Mouse (Mus musculus) heart, embryonic 10.5 days (tissue): Measurements from ENCODE around the gene Supt3. TPM values are rescaled to one million over a fixed set of nuclear protein-coding genes. Genes with fewer than 3 reads are reported as not detected.
A peak's percentile ranks its signal among the peaks of the same experiment; 100 is the strongest.

Experiments
- DNase-seq: peaks from one replicate; pipeline ENCODE4 v3.0.0-alpha.2; 2017; ENCODE audit warnings: low spot score
- H3K27ac ChIP-seq: fragments of 300-500 bp; sonication (generic); 2 replicates; pipeline ENCODE4 v1.5.1; 2016; ENCODE audit warnings: mild to moderate bottlenecking
- H3K27me3 ChIP-seq: fragments of 300-500 bp; sonication (generic); 2 replicates; pipeline ENCODE4 v1.6.1; 2016; ENCODE audit warnings: mild to moderate bottlenecking; ENCODE audit not compliant: poor library complexity, insufficient read depth, severe bottlenecking
- H3K36me3 ChIP-seq: fragments of 300-500 bp; sonication (generic); 2 replicates; pipeline ENCODE4 v1.6.1; 2016; ENCODE audit warnings: mild to moderate bottlenecking, moderate library complexity
- H3K4me1 ChIP-seq: fragments of 300-500 bp; sonication (generic); 2 replicates; pipeline ENCODE4 v1.6.1; 2016; ENCODE audit warnings: mild to moderate bottlenecking
- H3K4me3 ChIP-seq: fragments of 300-500 bp; sonication (generic); 2 replicates; pipeline ENCODE4 v1.5.1; 2016; ENCODE audit warnings: mild to moderate bottlenecking, moderate library complexity
- H3K9me3 ChIP-seq: fragments of 300-500 bp; sonication (generic); 2 replicates; pipeline ENCODE4 v1.6.1; 2016; ENCODE audit warnings: mild to moderate bottlenecking, moderate library complexity
- whole genome bisulfite sequencing: fragments of 180-500 bp; shearing (Covaris S2); methylation state at CpG from one replicate; pipeline ENCODE4 v1.1.7; 2016; 5-methylcytosine and 5-hydroxymethylcytosine counted together
- polyA plus RNA-seq: library from polyadenylated mRNA; unstranded; fragments of >200 nt; fragmentation: Nextera tagmentation; extraction: Ambion mirVana; gene quantifications from 2 replicates; pipeline ENCODE4 v1.2.1, GENCODE M21; 2016

Gene Supt3
- 19.8 and 23.1 TPM in 2 replicates for polyA plus RNA-seq

DNA sequence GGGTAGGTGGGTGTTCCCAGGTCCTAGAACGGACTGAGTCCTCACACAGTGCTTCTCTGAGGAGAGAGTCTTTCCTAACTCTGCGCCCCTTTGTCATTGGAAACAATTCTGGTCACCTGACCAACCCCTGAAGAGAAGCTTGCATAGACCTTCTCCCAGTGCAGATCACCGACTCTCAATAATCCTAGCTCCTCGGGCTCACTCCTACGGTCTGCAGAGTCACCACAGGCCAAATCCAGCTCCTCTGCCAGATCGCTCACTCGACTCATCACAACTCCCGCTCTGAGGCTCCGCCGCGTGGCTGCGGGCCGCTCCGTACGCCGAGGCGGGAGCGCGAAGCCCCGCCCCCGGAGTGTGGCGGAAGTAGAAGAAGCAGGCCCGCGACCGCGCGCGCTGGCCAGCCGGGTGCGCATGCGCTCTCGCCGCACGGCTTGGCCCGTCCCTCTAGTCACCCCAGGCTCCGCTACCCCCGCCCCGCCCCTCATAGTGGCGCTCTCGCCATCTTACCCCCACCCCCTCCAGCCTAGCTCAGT lies at the start of gene Supt3:
Gene Supt3, plus strand, starts transcription at position 415 of the 533 bp plus-strand sequence.
- H3K27ac ChIP-seq = peak within 1 kb of the TSS; percentile 95
- no peaks in the 10 kb centered on the region for H3K9me3 ChIP-seq
- no peaks in the 10 kb centered on the region for H3K27me3 ChIP-seq
- H3K4me3 ChIP-seq = peak within 1 kb of the TSS; percentile 83
- under 1% methylated on average over 40 of the region's 40 CpGs for WGBS
- DNase-seq = peak; percentile 96
- peaks cover 4% of the 10 kb centered on the region; the same call in 1 of the 2 replicates for H3K4me1 ChIP-seq
- no peaks in the 10 kb centered on the region for H3K36me3 ChIP-seq

DNA sequence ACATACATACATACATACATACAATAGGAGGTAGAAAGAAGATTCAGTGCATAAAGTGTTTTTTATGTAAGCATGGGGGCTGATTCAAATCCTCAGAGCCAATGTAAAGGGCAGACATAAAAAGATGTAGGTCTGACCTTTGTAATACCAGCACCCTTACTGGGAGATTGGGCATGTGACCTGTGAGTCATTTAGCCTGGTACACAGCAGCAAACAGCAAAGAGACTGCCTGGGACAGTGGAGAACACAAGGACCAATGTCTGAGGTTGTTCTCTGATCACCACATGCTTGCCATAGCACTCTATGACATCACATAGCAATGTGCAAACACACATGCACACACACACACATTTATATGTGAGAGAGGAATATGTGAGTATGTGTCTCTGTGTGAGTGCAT lies 49.3 kb upstream of the Supt3 start:
- Histone ChIP-seq H3K27ac (no peak overlapping the region), H3K4me3 (no peak overlapping the region), H3K9me3 (no peaks in the 10 kb centered on the region), H3K27me3 (peaks cover 28% of the 10 kb centered on the region), H3K36me3 (no peaks in the 10 kb centered on the region), H3K4me1 (no peaks in the 10 kb centered on the region)
- no peak for DNase-seq

DNA sequence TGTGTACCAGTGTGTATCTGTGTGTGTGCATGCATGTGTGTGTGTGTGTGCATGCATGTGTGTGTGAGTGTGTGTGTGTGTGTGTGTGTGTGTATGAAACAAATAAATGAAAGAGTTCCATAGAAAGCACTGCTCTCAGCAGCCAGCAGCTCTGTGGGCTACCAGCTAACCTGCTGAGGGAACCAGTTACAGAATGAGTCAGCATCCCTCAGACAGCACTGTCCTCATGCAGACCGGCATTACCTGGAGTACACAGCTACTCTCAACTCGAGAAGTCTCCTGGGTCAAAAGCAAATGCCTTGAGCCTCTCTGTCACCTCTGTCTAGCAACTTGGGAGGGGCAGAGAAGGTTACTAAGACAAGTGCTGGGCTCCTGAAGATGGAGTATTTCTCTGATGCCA lies 48.5 kb upstream of the Supt3 start:
- no peak for DNase-seq
- H3K4me3 ChIP-seq = no peak overlapping the region
- 38% methylated on average over 2 of the region's 2 CpGs for WGBS
- H3K36me3 ChIP-seq = no peaks in the 10 kb centered on the region
- H3K27me3 ChIP-seq = peaks cover 36% of the 10 kb centered on the region
- H3K27ac ChIP-seq = no peak overlapping the region
- no peaks in the 10 kb centered on the region for H3K9me3 ChIP-seq
- H3K4me1 ChIP-seq = no peaks in the 10 kb centered on the region; the same call in 1 of the 2 replicates

DNA sequence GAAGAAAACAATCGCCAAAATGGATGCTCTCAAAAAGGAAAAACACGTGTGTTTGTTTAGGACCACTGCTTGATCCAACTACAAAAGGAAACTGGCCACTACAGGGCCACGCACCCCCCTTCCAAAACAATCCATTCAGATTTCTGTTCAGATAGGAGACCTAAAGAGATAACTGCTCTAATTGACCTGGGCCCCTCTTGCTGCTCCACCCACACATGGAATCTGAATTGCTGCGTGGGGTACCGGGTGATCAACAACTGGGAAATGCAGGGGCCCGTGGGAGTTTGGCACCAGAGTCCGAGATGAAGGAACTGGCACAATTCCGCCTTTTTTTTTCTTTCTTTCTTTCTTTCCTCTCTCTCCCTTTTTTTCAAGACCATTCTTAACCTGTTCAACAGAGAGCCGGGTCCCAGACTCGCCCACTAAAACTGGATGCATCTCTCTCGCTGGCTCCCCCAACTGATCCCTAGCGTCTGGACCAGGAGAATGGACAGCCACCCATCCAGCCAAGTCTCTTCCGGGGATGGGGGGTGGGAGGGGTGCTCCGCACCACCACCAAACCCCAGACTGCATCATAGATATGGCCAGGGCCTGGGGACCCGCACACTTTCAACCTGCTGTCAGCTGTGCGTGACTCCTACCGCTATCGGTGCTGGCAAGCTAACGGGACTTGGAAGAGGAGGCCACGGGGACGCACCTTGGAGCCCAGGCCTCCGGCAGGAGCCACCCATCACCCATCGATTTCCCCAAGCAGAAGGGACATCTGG lies 43.2 kb upstream of the Supt3 start:
- no peak for DNase-seq
- no peak overlapping the region for H3K27ac ChIP-seq
- peaks cover 75% of the 10 kb centered on the region for H3K27me3 ChIP-seq
- peaks cover 33% of the 10 kb centered on the region for H3K4me1 ChIP-seq
- peak overlapping the region; percentile 69 for H3K4me3 ChIP-seq
- WGBS = 3% methylated on average over 23 of the region's 23 CpGs
- H3K36me3 ChIP-seq = no peaks in the 10 kb centered on the region
- no peaks in the 10 kb centered on the region for H3K9me3 ChIP-seq

DNA sequence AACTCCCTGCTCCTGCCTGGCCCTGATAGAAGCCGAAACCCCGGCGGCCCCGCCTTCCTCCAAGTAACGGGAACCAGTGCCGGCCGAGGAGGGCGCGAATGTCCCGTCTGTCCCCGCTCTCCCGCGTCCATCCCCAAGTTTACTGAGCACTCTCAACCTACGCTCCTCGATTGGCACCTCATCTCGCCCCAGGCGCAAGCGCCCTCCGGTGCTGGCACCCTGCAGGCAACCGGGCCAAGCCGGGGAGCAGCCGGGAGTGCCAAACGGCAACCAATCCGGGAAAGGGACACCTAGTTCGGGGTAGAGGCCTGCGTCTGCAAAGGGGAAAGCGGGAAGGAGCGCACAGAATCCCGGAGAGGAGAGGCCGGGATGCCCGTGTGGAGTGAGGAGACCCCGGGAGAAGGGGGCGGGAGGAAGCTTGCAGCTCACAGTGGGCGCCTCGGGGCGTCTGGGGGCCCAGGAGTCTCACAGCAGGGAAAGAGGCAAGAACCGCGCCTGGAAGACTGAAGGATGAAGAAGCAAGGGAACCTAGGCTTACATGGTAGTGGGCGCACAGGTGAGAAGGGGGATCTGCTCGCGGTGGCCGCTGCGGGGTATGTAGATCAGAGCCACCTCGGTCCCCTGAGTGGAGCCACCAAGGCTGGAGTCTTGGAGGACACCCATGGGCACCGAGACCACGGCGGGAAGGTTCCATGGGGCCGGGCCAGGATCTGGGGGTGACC lies 42.3 kb upstream of the Supt3 start:
- H3K36me3 ChIP-seq = no peaks in the 10 kb centered on the region
- under 1% methylated on average over 48 of the region's 48 CpGs for WGBS
- H3K4me3 ChIP-seq = peak overlapping the region; percentile 69
- H3K9me3 ChIP-seq = no peaks in the 10 kb centered on the region
- peak; percentile 79 for DNase-seq
- H3K4me1 ChIP-seq = peaks cover 33% of the 10 kb centered on the region
- peaks cover 82% of the 10 kb centered on the region for H3K27me3 ChIP-seq
- H3K27ac ChIP-seq = peak overlapping the region; percentile 74; the same call in 1 of the 2 replicates

DNA sequence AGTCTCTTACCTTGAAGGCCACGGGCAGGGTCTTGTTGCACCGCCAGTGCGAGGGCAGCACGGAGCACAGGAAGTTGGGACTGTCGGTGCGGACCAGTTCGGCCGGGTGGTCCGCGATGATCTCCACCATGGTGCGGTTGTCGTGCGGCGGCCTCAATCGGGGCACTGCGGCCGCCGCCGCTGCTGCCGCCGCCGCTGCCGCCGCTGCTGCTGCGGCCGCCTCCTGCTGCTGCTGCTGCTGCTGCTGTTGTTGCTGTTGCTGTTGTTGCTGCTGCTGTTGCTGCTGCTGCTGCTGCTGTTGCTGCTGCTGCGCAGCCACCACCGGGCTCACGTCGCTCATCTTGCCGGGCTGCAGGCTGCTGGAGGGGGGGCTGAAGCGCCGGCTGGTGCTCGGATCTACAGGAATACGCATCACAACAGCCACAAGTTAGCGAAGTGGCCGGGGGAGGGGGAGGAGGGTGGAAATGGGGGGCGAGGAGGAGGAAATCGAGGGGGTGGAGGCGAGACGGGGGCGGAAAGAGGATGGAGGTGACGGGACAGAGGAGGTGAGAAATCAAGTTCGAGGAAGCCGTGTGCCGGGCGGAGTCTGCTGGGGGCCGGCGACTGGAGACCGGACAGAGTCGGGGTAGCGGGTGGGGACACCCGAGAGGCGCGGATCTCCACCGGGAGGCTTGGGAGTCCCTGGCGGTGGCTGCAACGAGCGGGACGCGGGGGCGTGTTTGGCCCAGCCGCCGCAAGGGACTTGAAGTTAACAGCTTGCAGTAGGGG lies 41.5 kb upstream of the Supt3 start:
- WGBS = under 1% methylated on average over 63 of the region's 64 CpGs
- peak overlapping the region; percentile 74 for H3K27ac ChIP-seq
- H3K36me3 ChIP-seq = no peaks in the 10 kb centered on the region
- H3K9me3 ChIP-seq = no peaks in the 10 kb centered on the region
- DNase-seq = no peak
- peaks cover 33% of the 10 kb centered on the region for H3K4me1 ChIP-seq
- H3K4me3 ChIP-seq = peak overlapping the region; percentile 69
- peaks cover 87% of the 10 kb centered on the region for H3K27me3 ChIP-seq

DNA sequence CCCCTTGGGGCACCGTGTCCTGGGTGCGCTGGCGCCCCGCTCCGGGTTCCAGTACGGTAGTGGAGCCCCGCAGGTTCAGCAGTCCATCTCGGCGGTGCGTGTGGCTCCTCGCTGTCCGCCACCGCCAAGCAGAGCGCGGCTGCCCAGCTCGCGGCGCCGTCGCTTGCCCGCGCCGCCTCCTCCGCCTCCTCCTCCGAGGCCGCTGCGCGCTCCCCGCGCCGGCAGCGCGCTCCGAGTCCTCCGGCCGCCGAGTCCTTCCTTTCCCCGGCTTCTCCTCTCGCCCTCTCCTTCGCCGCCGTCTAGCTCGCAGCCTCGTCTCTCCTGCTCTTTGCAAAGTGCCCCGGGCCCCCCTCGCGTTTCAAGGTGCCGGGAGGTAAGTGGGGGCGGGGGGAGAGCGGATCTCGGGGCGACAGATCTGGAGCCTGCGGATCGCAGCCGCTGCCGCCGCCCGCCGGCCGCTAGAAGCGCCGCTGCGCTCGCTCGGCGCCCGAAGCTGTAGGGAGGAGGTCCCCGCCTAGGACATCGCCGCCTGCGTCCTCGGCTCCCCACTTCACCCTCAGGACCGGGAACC lies 40.9 kb upstream of the Supt3 start:
- H3K27me3 ChIP-seq = peaks cover 93% of the 10 kb centered on the region
- H3K4me3 ChIP-seq = peak overlapping the region; percentile 69
- peak; percentile 81 for DNase-seq
- peak overlapping the region; percentile 74 for H3K27ac ChIP-seq
- peaks cover 33% of the 10 kb centered on the region for H3K4me1 ChIP-seq
- H3K36me3 ChIP-seq = no peaks in the 10 kb centered on the region
- WGBS = under 1% methylated on average over 72 of the region's 73 CpGs
- no peaks in the 10 kb centered on the region for H3K9me3 ChIP-seq

DNA sequence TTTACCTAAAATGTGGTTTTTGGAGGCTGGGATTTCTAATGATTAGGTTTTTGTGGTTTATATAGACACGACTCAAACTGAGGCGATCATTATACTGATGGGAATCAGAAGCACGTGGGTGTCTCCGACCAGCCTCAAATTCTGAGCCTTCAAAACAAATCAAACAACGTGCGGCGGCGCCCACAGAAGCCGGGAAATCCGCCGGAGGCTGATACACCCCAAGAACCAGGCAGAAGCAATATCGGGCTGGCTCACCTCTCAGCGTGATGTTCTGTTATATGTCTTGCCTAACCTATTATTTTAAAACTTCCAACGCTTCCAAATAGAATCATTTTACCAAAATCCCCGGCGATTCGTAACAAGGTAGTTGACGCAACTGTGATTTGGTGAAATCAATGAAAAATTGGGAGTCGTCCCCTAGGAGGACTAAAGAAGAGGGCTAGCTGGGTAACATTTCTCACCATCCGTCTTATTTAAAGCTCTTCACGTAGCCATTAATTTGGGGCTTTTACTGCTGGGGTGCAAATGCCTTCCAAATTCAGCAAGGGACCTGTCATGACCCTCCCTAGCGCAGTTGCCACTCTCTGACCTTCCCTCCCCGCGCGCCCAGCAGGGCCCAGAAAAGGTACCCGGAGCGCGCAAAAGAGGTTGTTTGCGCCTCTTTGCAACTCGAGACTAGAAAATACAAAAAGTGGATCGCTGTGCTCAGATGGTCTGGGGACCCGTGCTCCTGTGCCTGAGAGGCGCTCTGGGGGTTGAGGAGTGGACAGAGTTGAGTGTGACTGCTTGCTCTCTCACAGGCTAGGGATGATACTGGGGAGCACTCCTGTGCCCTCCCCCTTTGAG lies 39.5 kb upstream of the Supt3 start:
- peaks cover 33% of the 10 kb centered on the region for H3K4me1 ChIP-seq
- DNase-seq = no peak
- no peaks in the 10 kb centered on the region for H3K9me3 ChIP-seq
- no peak overlapping the region for H3K27ac ChIP-seq
- H3K4me3 ChIP-seq = peak overlapping the region; percentile 49
- H3K27me3 ChIP-seq = peaks cover 83% of the 10 kb centered on the region
- H3K36me3 ChIP-seq = no peaks in the 10 kb centered on the region
- WGBS = under 1% methylated on average over 33 of the region's 33 CpGs

DNA sequence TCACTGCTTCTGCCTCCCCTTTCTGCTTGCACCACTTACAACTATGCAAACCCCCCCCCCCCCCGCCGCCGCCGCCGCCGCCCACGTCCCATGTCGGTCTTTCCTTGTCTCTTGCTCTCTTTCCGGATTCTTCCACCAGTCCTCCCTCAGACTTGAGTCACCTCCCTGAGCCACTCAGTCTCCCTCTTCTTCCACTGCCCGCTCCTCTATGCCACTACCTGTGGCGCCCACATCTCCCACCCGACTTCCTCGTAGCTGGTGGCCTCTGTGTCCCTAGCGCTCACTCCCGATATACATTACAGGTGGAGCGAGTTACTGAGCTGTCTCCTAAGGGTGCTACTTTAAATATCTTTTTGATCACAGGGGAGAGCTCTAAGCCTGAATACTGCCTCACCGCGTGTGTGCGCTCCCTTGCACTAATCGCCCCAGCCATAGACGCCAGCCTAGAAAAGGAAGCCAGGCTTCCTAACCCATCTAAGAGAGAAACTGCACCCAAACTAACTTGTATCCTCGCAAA lies 38.8 kb upstream of the Supt3 start:
- DNase-seq = no peak
- H3K9me3 ChIP-seq = no peaks in the 10 kb centered on the region
- peaks cover 33% of the 10 kb centered on the region for H3K4me1 ChIP-seq
- no peak overlapping the region for H3K27ac ChIP-seq
- WGBS = under 1% methylated on average over 16 of the region's 22 CpGs
- H3K36me3 ChIP-seq = no peaks in the 10 kb centered on the region
- peaks cover 76% of the 10 kb centered on the region for H3K27me3 ChIP-seq
- H3K4me3 ChIP-seq = peak overlapping the region; percentile 49

DNA sequence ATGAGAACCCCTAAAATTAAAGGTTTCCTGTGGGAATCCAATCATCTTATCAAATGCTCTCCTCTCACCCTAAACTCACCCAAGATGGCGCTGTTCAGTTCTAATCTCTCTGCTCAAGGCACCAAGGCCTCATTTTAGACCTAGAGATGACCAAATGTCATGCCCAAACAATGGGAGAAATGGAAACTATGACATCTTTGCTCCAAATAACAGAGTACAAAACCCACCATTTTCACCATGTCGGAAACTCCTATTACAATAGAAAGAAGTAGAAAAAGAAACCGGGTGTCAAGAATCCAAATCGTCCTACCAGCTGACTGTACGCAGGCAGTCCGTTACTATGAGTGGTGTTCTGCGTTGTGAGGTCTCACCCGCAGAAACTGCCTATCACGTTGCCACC lies 34.7 kb upstream of the Supt3 start:
- no peak for DNase-seq
- Histone ChIP-seq H3K4me1 (peaks cover 10% of the 10 kb centered on the region), H3K27me3 (peaks cover 36% of the 10 kb centered on the region), H3K36me3 (no peaks in the 10 kb centered on the region), H3K4me3 (no peak overlapping the region), H3K27ac (no peak overlapping the region), H3K9me3 (no peaks in the 10 kb centered on the region)
- 79% methylated on average over 9 of the region's 9 CpGs for WGBS

DNA sequence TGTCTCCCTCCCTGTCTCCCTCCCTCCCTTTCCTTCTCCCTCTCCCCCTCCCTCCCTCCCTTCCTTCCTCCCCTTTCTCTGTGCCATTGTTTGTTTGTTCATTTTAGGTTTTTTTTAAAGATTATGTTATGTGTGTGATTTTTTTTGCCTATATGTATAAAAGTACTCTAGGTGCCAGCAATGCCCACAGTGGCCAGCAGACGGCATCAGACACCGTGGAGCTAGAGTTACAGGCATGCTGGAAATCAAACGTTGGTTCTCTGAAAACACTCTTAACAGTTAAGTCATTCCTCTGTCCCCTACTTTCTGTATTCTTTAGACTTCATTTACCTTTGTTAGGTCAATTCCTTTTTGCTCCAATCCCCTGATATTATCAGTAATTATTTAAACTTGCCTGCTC lies 33.2 kb upstream of the Supt3 start:
- Histone ChIP-seq H3K27ac (no peak overlapping the region), H3K4me3 (no peak overlapping the region)
- no peak for DNase-seq

More for the DNA sequence above, 33.2 kb upstream of the Supt3 start:
- 44% methylated on average over 3 of the region's 3 CpGs for WGBS
- Histone ChIP-seq H3K36me3 (no peaks in the 10 kb centered on the region), H3K9me3 (no peaks in the 10 kb centered on the region), H3K4me1 (no peaks in the 10 kb centered on the region), H3K27me3 (peaks cover 21% of the 10 kb centered on the region)
